Mouse (Mus musculus): ENCODE results near the gene Zdhhc12. TPM values are rescaled to one million over a fixed set of nuclear protein-coding genes. Genes with fewer than 3 reads are reported as not detected.

Zdhhc12 gene
- polyA plus RNA-seq, 1 experiment: 58.2 TPM

DNA sequence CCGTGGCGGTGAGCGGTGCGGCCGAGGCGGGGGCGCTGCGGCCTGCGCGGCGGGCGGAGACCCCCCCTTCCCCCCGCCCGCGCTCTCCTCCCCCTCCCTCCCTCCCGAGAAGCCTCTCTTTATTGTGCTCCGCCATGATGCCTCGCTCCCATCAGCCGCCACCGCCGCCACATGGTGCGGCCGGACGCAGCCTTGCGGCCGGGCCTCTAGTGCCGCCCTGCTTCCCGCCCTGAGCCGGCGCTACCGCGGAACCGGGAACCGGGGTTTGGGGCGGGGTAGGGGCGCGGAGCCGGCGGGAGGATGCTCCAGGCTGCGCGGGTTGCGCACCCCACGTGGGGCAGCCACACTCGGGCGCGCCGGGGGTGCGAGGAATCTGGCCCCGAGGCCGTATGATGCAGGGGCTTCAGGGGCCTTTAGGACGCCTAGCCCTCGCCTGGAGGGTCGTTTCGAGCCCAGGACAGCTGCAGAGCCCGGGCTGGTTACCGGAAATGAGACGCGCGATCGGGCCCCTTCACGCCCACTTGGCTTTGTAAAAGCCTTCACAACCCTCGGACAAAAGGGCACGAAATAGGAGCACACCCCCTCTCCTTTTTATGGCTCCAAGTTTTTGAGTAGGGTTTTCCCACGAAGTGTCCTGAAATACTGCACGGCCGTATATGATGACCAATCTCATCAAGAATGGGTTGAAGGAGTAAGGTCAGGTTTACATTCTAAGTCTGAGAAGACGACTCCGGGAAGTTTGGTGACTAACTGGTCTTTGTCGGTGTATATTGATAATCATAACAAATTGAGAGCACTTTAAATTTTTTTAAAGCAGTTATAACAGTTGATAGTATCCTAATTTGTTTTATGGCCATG, 26.2 kb downstream of the Zdhhc12 start:
- no peak for TF ChIP-seq GATA1 (IDR thresholded peaks at IDR 0.05; ENCODE audit: borderline replicate concordance, low read length)
- no peak for TF ChIP-seq FLI1 (IDR thresholded peaks at IDR 0.05; ENCODE audit: low read length)
- peaks cover 27% of the 10 kb centered on the region for H3K36me3 ChIP-seq (replicated peaks; ENCODE audit: low read length)
- H3K9me3 ChIP-seq: no peaks in the 10 kb centered on the region
- peaks cover 49% of the 10 kb centered on the region for H3K4me1 ChIP-seq
- H3K4me3 ChIP-seq (replicated peaks): peak overlapping the region; percentile 96
- H3K27me3 ChIP-seq (replicated peaks): no peaks in the 10 kb centered on the region

DNA sequence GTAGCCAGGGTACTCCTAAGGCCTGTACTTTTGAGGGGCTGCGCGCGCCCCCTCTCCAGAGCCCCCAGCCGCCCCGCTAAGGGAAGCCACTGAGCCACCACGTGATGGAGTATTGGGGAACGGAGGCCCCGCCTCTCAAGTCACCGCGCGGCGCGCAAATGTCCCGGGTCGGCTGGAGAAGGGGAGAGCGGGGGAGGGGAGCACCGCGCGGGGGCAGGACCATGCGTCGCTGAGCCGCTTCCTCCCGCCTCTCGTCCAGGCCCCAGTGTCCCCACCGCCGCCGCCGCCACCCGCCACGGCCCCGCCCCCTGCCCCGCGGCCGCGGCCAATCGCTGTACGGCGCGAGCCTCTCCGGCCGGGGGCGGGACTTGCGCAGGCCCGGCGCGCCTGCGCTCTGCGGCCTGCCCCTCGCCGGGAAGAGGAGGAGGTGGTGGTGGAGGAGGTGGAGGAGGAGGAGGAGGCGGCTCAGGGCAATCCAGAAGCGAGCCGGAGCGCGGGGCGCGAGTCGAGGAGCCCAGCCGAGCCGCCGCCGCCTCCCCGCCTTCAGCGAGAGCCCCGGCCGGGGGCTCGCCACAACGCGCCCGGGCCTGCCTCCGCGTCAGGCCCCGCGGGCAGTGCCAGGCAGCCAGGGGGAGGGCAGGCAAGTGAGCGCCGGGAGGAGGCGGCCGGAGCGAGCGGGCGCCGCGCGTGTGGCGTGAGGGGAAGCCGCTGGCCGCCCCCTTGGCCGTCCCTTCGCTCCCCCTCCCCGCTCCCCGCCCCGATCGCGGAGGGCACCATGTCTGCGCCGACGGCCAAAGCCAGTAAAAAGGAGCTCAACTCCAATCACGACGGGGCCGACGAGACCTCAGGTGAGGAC, 27.2 kb downstream of the Zdhhc12 start:
- Histone ChIP-seq H3K36me3 (replicated peaks; ENCODE audit: low read length) (peaks cover 27% of the 10 kb centered on the region), H3K4me1 (peaks cover 59% of the 10 kb centered on the region), H3K4me3 (replicated peaks) (peak overlapping the region; percentile 96), H3K9me3 (no peaks in the 10 kb centered on the region), H3K27me3 (replicated peaks) (no peaks in the 10 kb centered on the region)
- TF ChIP-seq GATA1 (IDR thresholded peaks at IDR 0.05; ENCODE audit: borderline replicate concordance, low read length) (no peak), FLI1 (IDR thresholded peaks at IDR 0.05; ENCODE audit: low read length) (no peak)

DNA sequence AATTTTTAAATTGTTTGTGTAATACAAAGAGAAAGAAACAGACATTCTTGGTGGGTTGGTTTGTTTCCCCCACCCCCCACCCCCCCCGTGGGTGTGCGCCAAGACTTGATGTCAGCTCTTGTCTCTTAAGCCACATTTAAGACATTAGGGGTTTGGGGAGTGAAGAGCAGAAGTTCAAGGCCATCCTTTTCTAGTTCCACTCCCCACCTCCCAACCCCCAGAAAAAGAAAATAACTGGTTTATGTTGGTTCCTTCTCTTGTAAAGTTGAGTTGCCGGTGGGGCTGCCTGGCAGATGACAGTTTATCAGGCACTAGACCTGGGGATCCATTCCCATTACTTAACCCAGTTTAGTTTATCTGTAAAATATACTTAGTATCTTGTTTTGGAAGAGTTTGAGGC, 29.1 kb downstream of the Zdhhc12 start:
- H3K4me3 ChIP-seq (replicated peaks): peak overlapping the region; percentile 95

DNA sequence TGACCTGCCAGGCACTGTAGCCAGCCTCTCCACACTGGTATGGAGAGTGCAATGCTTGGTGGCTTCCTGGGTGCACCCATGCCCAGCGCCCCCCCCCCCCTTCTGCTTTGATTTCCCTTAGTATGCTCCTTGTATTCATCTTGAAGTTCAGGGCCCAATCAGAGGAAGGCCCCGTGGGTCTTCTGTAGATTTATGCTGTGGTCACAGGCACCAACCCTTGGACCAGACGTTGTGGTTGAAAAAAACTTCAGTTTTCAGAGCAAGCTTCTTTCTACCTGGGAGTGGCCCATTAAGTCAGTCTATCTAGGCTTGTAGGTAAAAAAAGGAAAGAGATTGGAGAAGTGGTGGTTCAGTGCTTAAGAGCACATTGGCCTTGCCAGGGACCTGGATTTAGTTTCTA, 29.7 kb downstream of the Zdhhc12 start:
- Histone ChIP-seq H3K27me3 (replicated peaks) (no peaks in the 10 kb centered on the region), H3K4me1 (peaks cover 62% of the 10 kb centered on the region), H3K36me3 (replicated peaks; ENCODE audit: low read length) (peaks cover 8% of the 10 kb centered on the region), H3K4me3 (replicated peaks) (peak overlapping the region; percentile 95), H3K9me3 (no peaks in the 10 kb centered on the region)
- TF ChIP-seq FLI1 (IDR thresholded peaks at IDR 0.05; ENCODE audit: low read length) (no peak), GATA1 (IDR thresholded peaks at IDR 0.05; ENCODE audit: borderline replicate concordance, low read length) (no peak)

More for the DNA sequence above, 29.1 kb downstream of the Zdhhc12 start:
- TF ChIP-seq GATA1 (IDR thresholded peaks at IDR 0.05; ENCODE audit: borderline replicate concordance, low read length): no peak
- no peak for TF ChIP-seq FLI1 (IDR thresholded peaks at IDR 0.05; ENCODE audit: low read length)
- Histone ChIP-seq H3K27me3 (replicated peaks) (no peaks in the 10 kb centered on the region), H3K4me1 (peaks cover 62% of the 10 kb centered on the region), H3K36me3 (replicated peaks; ENCODE audit: low read length) (peaks cover 13% of the 10 kb centered on the region), H3K9me3 (no peaks in the 10 kb centered on the region)

DNA sequence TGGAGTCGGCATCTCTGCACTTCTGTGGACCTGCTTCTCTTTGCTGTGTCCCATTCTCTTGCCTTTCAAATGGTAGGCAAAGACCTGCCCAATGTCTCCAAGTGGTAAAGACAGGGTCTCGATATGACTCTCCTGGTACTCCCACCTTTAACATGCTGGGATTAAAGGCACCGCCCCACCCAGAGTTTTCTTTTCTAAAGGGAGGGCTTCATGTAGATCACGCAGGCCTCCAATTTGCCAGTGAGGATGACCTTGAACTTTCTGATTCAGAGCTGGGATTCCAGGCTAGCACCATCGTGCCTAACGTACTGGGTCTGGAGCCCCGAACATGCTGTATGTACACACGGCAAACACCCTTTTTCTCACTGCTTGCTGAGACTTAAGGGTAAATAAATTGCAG, 30.2 kb downstream of the Zdhhc12 start:
- no peaks in the 10 kb centered on the region for H3K9me3 ChIP-seq

DNA sequence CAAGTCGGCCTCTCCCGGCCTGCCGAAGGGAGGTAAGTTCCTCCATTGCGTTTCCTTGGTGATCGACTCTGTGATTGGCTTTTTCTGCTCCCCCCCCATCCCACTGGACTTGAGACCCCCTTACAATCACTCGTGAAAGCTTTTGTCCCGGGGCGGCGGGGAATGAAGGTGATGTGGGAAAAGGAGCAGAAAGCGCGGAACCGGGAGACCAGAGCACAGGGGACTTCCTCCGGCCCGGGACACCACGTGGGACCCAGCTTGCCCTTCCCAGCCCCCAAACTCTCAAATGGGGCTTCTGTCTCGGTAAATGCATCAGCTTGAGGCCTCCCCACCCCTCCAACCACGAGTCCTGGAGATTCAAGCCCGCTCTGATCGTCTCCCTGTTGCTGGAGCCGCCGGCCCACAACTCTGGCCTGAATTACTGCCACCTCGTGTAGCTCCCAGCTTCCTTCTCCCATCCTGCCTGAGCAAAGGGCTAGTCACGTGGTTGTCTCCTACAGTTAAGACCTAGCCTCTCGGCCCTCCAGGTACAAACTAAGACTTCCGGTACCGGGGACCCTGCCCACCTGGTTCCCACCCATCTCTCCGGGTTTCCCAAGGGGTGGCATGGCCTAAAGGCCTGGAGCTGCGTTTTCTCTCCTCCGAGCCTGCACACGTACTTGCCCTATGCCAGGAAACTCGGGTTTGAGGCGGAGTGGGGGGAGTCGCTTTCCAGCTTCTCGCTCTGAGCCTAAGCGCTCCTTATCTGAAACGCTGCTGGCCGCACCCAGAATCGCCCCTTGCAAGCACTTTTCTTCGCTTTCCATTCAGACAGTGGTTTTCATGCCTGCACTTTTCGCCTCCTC, 31.0 kb downstream of the Zdhhc12 start:
- H3K9me3 ChIP-seq: no peaks in the 10 kb centered on the region
- no peaks in the 10 kb centered on the region for H3K27me3 ChIP-seq (replicated peaks)
- no peaks in the 10 kb centered on the region for H3K36me3 ChIP-seq (replicated peaks; ENCODE audit: low read length)
- H3K4me1 ChIP-seq: peaks cover 52% of the 10 kb centered on the region
- TF ChIP-seq GATA1 (IDR thresholded peaks at IDR 0.05; ENCODE audit: borderline replicate concordance, low read length): no peak
- no peak for TF ChIP-seq FLI1 (IDR thresholded peaks at IDR 0.05; ENCODE audit: low read length)
- peak overlapping the region; percentile 95 for H3K4me3 ChIP-seq (replicated peaks)

More for the DNA sequence above, 30.2 kb downstream of the Zdhhc12 start:
- peaks cover 57% of the 10 kb centered on the region for H3K4me1 ChIP-seq
- no peaks in the 10 kb centered on the region for H3K27me3 ChIP-seq (replicated peaks)
- H3K4me3 ChIP-seq (replicated peaks): peak overlapping the region; percentile 95
- peaks cover 3% of the 10 kb centered on the region for H3K36me3 ChIP-seq (replicated peaks; ENCODE audit: low read length)
- TF ChIP-seq FLI1 (IDR thresholded peaks at IDR 0.05; ENCODE audit: low read length) (no peak), GATA1 (IDR thresholded peaks at IDR 0.05; ENCODE audit: borderline replicate concordance, low read length) (no peak)

DNA sequence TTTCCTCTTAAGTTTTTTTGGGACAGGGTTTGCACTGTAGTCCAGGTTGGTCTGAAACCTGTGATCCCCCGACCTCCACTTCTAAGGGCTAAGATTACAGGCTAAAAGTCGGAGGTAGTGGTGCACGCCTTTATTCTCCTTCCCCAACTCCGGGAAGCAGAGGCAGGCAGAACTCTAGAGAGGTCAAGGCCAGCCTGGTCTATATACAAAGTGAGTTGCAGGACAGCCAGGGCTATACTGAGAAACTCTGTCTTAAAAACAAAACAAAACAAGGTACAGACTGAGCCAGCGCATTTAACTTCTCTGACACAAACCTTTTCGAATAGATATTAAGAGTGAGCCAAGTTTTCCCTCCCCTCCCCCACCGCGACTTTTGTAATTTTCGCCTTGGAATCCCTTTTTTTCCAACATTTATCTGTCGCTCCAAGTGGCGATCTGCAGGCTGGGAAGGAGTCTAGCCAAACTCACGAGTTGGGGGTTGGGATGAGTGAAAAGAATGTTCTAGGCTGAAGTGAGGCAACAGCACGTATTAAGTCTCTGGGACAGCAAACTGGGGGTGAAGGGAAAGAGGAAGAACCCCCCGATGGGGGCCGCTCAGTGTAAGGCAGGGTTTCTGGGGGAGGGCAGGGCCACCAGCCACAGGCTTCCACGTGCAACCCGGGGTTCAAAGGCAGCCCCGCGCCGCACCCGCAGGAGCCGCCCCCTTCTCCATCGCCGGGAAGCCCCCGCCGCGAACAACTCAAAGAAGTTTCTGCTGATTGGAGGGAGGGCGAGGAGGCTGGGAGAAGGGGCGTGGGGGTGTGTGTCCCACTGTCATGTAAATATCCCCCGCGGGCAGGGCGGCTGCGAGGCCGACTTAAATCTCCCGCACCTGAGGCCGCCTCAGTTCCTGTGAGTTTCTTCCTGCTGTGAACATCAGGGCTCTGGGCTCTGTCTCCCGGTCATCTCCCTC, 32.0 kb downstream of the Zdhhc12 start:
- no peaks in the 10 kb centered on the region for H3K27me3 ChIP-seq (replicated peaks)
- H3K36me3 ChIP-seq (replicated peaks; ENCODE audit: low read length): no peaks in the 10 kb centered on the region
- H3K4me3 ChIP-seq (replicated peaks): peak overlapping the region; percentile 95
- peaks cover 58% of the 10 kb centered on the region for H3K4me1 ChIP-seq
- H3K9me3 ChIP-seq: no peaks in the 10 kb centered on the region
- TF ChIP-seq FLI1 (IDR thresholded peaks at IDR 0.05; ENCODE audit: low read length) (no peak), GATA1 (IDR thresholded peaks at IDR 0.05; ENCODE audit: borderline replicate concordance, low read length) (no peak)

DNA sequence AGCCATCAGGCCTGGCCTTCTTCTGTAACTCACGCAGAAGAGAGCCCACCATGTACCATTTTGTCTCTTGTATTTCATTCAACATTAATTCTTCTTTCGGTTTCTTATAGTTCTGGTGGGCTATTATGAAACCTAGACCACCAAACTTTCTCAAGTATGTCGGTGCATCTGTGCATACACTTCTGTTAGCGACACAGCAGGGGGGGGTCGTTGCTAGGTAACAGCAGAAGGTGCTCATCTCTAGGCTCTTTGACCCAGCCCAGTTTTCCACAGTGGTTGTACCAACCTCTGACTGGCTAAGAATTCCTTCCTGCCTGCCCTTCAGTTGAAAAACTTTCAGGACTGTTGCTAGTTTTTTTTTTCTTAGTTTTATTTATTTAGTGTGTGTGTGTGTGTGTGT, 35.0 kb downstream of the Zdhhc12 start:
- peaks cover 48% of the 10 kb centered on the region for H3K4me1 ChIP-seq
- no peaks in the 10 kb centered on the region for H3K9me3 ChIP-seq
- H3K4me3 ChIP-seq (replicated peaks): no peak overlapping the region
- TF ChIP-seq FLI1 (IDR thresholded peaks at IDR 0.05; ENCODE audit: low read length) (no peak), GATA1 (IDR thresholded peaks at IDR 0.05; ENCODE audit: borderline replicate concordance, low read length) (no peak)
- no peaks in the 10 kb centered on the region for H3K36me3 ChIP-seq (replicated peaks; ENCODE audit: low read length)
- H3K27me3 ChIP-seq (replicated peaks): no peaks in the 10 kb centered on the region

Data from megakaryocyte, embryonic 14.5 days (primary cell).